Mouse (Mus musculus) activated CD4-positive, CD25-positive, alpha-beta regulatory T cell, adult 4 months (primary cell): ENCODE results near the gene Ubqln3. TPM values are rescaled to one million over a fixed set of nuclear protein-coding genes. Genes with fewer than 3 reads are reported as not detected.
A peak's percentile ranks its signal among the peaks of the same experiment; 100 is the strongest.

Source experiments
- ATAC-seq: one replicate; pipeline ENCODE4 v1.8.0; 2017
- polyA plus RNA-seq, 2 experiments: library from polyadenylated mRNA; unstranded; fragments of 100-300 nt; shearing (Covaris generic); gene quantifications; one replicate each; pipeline ENCODE4 v1.2.1; 2017

The Ubqln3 gene
- polyA plus RNA-seq: not detected

DNA sequence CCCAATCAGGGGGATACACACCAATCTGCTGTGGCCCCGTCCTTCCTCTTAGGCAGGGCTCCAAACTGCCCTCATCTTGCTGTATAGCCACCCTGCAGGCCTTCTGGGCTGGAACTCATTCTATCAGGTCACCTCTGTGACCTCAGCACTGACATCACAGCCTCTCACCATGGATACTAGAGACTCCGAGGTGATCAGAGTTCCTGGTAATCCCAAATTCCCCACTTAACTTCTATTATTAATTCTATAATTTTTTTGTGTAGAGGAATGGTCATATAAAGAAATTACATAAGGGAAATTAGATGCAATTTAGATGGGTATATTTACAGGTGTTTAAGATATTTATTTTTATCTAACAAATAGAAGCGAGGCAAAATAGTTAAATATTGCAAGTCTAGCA is at the start of gene Ubqln3:
Ubqln3 (minus strand) TSS at position 101 of the 400 bp plus-strand sequence.
- ATAC-seq: no peak

DNA sequence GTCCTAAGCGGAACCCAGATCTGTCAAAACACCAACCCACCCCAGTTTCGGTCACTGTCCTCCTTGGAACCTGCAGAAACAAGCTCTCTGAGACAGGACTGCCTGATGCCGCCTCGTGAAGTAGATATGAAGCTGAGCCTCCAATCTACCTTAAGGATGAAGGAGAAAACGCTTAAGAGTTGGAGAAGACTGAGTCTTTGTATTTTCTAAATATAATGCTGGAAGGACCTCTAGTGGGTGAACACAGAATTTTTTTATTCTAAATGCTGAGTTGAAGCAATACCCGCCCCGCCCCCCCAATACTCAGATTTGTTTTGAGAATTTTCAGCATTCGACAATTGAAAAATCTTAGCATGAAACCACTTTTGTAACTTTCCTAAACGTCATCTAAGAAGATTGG is 48.2 kb upstream of the Ubqln3 start:
- no peak for ATAC-seq

DNA sequence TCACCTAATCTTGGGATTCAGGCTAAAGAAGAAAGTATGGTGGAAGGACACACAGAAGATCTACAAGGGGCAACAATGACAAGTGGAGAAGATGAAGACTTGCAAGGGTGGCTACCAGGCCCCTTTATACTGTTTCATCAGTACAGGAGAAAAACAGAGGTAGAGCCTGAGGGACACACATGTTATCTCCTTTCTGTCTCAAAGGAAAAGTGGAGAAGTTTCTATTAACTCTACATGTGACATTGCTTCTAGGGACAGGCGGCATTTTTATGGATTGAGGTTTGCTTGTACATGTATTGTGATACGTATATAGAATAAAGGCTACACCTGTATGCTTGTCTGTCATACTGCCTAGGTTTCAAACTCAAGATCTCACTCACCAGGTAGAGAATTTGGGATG is 40.2 kb upstream of the Ubqln3 start, which contains the start of gene Olfr648:
Olfr648 (minus strand) TSS at position 101 of the 400 bp plus-strand sequence.
- no peak for ATAC-seq

DNA sequence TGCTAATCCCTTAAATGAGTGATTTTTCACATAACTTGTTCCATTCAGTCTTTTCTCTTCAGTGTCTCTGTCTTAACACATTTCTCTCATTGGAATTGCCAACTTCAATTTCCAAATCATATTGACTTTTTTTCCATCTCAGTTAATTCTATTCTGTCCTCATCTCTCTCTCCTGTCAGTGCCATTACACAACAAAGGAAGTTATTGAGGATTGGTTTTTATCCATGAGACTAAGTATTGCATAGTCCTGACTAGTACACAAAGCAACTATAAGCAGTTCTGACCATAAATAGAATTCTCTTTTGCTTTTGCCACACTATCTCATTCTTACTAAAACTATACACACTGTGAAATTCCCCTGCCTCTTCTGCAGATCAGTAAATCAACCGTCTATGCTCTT is 36.0 kb upstream of the Ubqln3 start:
- no peak for ATAC-seq

DNA sequence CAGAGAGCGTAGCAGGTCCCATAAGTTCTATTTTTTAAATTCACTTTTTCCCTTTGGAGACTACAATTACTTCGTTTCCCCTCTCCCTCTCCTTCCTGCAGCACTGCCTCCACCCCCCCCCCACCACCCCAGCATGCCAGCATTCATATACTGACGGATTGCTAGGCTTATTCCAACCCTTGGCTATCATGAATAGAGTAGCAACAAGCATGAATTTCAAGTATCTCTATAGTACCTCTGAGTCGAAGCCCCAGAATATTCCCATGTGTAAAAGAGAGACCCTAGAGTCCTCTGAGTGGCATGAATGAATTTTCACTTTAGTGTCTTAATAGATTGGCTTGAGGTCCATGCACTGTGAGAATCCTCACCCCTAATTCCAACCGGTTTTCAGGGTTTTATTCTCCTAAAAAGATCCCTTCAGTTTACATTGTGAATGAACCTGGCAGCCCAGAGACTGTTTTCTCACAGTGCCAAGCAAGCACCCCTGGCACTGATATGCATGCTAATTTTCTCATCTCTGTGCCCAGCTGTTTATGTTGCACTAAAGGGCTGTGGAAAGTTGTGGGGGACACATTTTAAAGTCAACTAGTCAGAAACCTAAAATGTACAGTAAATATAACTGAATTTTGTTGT is 35.5 kb upstream of the Ubqln3 start:
- ATAC-seq: no peak

DNA sequence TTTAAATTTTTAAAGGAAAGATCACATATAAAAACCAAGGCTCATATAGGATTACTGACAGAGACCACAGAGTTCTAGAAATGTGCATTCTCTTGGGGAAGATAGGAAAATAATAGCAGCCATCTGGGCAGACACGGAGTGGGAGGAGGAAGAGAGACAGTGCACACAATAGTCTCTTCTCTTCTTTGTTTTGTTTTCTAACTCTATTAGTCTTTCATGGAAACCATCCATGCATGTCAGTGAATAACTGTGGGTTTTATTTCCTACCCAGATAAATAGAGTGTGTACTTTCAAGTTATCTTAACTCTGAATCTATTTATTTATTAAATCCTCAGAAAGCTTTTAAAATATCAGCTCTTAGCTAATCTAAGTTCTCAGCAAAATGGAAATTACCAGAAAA is 32.0 kb upstream of the Ubqln3 start:
- ATAC-seq: no peak

DNA sequence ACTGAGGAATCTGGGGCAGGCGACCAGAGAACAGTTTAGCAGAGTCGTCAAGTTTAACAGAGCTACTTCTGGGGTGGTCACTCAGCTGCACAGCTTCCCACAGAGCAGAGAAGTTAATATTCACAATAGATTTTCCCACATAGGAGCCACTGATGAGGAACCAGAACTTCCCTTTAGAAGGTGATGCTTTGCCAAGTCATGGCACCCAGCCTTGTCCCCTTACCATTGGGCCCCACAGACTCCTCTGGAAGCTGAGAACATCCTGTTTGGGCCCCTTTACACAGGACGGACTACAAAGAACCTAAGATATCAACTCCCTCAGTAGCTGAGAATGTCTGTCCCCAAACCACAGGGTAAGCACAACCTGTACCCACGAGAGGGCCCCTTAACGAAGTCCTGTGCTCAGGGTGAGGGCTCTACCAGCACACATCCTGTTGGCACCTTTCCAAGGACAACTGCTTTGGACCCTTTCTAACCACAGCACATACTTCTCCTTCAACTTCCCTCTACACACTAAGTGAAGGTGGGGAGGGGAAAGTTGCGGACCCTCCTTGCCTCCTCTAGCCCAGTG is 26.6 kb upstream of the Ubqln3 start:
- peak; percentile 74 for ATAC-seq

DNA sequence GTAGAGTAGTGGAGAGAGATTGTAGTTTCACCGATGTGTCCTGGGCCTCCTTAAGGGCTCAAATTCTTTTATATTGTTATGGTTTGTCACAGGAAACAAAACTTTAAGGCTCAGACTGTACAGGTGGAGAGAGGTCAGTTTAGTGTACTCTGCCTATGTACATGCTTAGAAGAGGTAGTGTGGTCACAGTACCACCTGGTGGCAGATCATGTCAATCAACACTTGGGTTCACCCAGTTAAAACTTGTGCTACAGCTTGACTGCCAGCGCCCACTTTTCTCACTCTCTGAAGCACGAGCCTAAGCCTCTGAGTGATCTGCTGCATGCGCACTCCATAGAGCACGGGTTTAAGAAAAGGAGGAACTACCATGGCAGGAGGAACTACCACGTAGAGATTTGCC is 24.0 kb upstream of the Ubqln3 start:
- no peak for ATAC-seq

DNA sequence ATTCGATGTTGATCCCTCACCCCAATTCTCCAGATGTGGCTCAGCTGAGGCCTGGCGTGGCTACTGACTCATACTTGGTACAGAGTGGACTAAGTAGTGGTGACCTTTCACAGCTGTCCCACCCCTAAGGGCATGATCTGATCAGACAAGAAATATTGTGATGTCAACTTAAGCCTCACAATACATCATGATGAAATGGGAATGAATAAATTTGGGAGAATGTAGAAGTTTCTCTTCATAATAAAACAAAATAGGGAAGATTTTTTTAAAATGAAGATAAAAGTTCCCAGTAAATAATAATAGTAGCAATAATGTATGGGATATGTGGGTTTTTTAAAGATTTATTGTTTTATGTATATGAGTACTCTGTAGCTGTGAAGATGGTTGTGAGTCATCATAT is 7.4 kb upstream of the Ubqln3 start, which contains the start of gene Ubqlnl:
Ubqlnl (minus strand) TSS at position 101 of the 400 bp plus-strand sequence.
- ATAC-seq: no peak

DNA sequence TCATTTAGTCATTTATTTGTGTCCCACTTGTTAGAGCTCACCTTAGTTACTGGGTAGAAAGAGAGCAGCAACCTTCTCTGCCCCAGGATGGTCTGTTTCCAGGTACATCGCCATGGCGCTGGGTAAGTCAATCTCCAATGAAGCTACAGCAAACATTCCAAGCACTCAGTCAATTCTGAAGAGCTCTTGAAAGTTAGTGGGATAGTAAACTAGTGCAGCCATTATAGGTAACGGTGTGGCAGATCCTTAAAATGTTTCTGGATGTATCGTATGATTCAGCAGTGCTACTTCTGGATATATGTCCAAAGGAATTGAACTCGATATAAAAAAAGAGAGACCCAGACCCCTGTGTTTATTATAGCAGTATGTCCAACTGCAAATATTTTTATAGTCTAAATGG is 5.8 kb downstream of the Ubqln3 start, which contains the start of gene Olfr643:
Olfr643 (minus strand) TSS at position 101 of the 400 bp plus-strand sequence.
- no peak for ATAC-seq

DNA sequence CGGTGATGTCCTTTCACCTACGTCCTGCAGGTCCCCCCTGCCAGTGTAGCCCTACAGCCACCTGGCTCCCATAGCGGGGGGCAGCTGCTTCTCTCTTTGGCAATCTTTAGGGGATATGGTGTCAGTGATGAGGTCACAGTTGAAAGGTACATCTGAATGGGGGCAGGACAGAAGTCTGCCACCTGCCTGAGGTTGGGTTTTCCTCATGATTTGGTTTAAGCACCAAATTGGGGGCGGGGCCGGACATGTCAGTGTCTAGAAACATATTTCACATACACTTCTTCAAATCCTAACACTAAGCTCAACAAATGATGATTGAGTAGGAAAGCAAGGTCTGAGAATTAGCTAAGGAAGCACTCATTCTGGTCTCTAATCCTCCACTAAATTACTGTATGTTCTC is 13.4 kb downstream of the Ubqln3 start, which contains the start of gene Ubqln5:
Ubqln5 (minus strand) TSS at position 101 of the 400 bp plus-strand sequence.
- no peak for ATAC-seq

DNA sequence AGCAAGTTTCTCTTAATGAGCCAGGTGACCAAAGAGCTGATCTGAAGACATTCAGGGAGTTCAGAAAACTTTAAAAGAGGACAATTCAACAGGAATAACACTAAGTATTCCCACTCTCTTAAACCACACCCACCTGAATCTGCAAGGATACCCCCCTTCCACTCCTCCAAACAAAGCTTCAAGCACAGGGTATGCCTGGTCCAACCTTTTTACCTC is 38.4 kb downstream of the Ubqln3 start, which contains the start of gene Olfr646:
Olfr646 (plus strand) TSS at position 117 of the 216 bp plus-strand sequence.
- no peak for ATAC-seq

DNA sequence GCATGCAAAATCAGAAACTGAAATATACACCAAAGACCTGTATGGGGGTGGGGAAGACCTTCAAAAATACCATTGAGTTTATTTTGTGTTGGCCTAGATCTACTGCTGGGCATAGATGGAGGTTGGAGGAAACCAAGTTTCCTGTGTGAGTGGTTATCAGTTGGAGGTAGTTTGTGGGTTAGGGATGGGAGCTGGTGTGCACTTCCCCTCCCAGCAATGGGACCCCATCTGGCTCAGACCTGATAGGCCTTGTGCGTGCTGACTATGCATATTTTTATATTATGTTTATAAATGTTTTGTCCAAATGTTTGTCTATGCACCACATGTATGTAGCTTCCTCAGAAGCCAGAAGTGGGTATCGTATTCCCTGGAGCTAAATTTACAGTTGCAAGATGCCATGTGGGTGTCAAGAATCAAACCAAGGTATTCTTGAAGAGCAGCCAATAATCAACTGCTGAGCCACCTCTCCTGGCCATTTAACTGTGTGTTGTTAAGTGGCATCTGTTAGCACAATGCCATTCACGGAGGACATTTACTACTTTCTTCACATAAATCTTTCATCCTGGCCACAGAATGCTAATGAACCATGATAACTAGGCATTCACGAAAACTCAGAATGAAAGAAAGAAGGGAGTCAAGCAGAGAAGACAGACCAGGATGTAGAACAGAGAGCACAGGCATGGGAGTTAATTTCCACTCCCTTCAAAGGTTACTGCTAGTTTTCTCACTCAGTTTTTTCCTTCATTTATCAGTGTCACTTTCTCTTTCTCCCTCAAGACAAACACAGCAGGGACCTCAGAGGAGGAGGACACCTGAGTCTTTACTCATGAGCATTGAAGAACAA is 38.9 kb downstream of the Ubqln3 start:
- no peak for ATAC-seq

Other genes with a start within 250 kb of the Ubqln3 start
- gene Olfr64, start 248.8 kb downstream of the Ubqln3 start, polyA plus RNA-seq: not detected
- not detected for gene Olfr65, start 239.8 kb downstream of the Ubqln3 start, polyA plus RNA-seq
- gene Olfr631, start 214.5 kb downstream of the Ubqln3 start, polyA plus RNA-seq: not detected
- gene Olfr632, start 208.9 kb downstream of the Ubqln3 start, polyA plus RNA-seq: not detected
- not detected for gene Olfr633, start 198.8 kb downstream of the Ubqln3 start, polyA plus RNA-seq
- under 1 TPM in 1 of 2 experiments, not detected in 1; 0.08 TPM for gene Olfr635, start 172.1 kb downstream of the Ubqln3 start, polyA plus RNA-seq
- not detected for gene Olfr638, start 144.5 kb downstream of the Ubqln3 start, polyA plus RNA-seq
- gene Olfr639, start 126.0 kb downstream of the Ubqln3 start, polyA plus RNA-seq: not detected
- gene Olfr640, start 117.7 kb downstream of the Ubqln3 start, polyA plus RNA-seq: not detected
- gene Olfr641, start 107.8 kb downstream of the Ubqln3 start, polyA plus RNA-seq: not detected
- under 1 TPM in 1 of 2 experiments, not detected in 1; 0.07 TPM for gene Olfr642, start 90.6 kb downstream of the Ubqln3 start, polyA plus RNA-seq
- not detected for gene 4930516K23Rik, start 81.8 kb downstream of the Ubqln3 start, polyA plus RNA-seq
- gene Olfr644, start 71.4 kb downstream of the Ubqln3 start, polyA plus RNA-seq: not detected
- gene Olfr645, start 57.8 kb downstream of the Ubqln3 start, polyA plus RNA-seq: not detected
- not detected for gene Olfr646, start 38.4 kb downstream of the Ubqln3 start, polyA plus RNA-seq
- gene Ubqln5, start 13.5 kb downstream of the Ubqln3 start, polyA plus RNA-seq: not detected
- gene Olfr643, start 5.9 kb downstream of the Ubqln3 start, polyA plus RNA-seq: not detected
- not detected for gene Ubqlnl, start 7.3 kb upstream of the Ubqln3 start, polyA plus RNA-seq
- gene Olfm5, start 21.6 kb upstream of the Ubqln3 start, polyA plus RNA-seq: not detected
- gene Olfr648, start 40.1 kb upstream of the Ubqln3 start, polyA plus RNA-seq: under 1 TPM; 0.28 to 0.47 TPM
- not detected for gene Olfr649, start 52.7 kb upstream of the Ubqln3 start, polyA plus RNA-seq
- 1 to 10 TPM in 1 of 2 experiments, not detected in 1; 1.8 TPM for gene Trim6, start 75.5 kb upstream of the Ubqln3 start, polyA plus RNA-seq
- gene Trim34a, start 101.2 kb upstream of the Ubqln3 start, polyA plus RNA-seq: 10 to 100 TPM; 48.2 to 67.3 TPM
- gene Trim5, start 144.8 kb upstream of the Ubqln3 start, polyA plus RNA-seq: 10 to 100 TPM; 34.0 to 38.2 TPM
- gene Trim12a, start 172.2 kb upstream of the Ubqln3 start, polyA plus RNA-seq: 100 to 1,000 TPM; 132 to 142 TPM
- 1 to 10 TPM in 1 of 2 experiments, under 1 TPM in 1; 0.53 to 1.0 TPM for gene Trim34b, start 186.2 kb upstream of the Ubqln3 start, polyA plus RNA-seq
- gene Trim12c, start 210.1 kb upstream of the Ubqln3 start, polyA plus RNA-seq: 10 to 100 TPM; 16.2 to 20.3 TPM
- gene Trim30b, start 226.6 kb upstream of the Ubqln3 start, polyA plus RNA-seq: 1 to 10 TPM; 1.6 to 4.0 TPM